Mouse (Mus musculus): ENCODE measurements around the gene Shroom1.

Gene Shroom1

GRCm38 (mm10) chr11:53505026-53505663 is 48.1 kb downstream of the Shroom1 start:
- intact Hi-C loops (cut with DNase I) = no loop called here

- intact Hi-C loops (cut with DNase I) = no loop called here
These were observed 50.2 kb downstream of the Shroom1 start for GRCm38 (mm10) chr11:53507098-53507805.

- intact Hi-C loops (cut with DNase I) = no loop called here
These were observed 51.1 kb downstream of the Shroom1 start for GRCm38 (mm10) chr11:53508152-53508551.

GRCm38 (mm10) chr11:53508591-53508990 is 51.6 kb downstream of the Shroom1 start:
- intact Hi-C loops (cut with DNase I) = no loop called here

GRCm38 (mm10) chr11:53510351-53510750 is 53.3 kb downstream of the Shroom1 start:
- intact Hi-C loops (cut with DNase I) = no loop called here

GRCm38 (mm10) chr11:53516775-53517627 is 60.0 kb downstream of the Shroom1 start:
- intact Hi-C loops (cut with DNase I) = no loop called here

Small RNA genes lying within 50 kb of the gene (microRNA-seq; reads per million reads assigned to microRNA genes)
- 0 reads per million in 2 experiments for gene Mir6920
